Mouse (Mus musculus) cerebellum, adult 2 months (tissue): Measurements from ENCODE around the gene Nat8f1. TPM values are rescaled to one million over a fixed set of nuclear protein-coding genes. Genes with fewer than 3 reads are reported as not detected.

Source experiments
- DNase-seq, 2 experiments: peaks; one replicate each; pipeline ENCODE4 v3.0.0; 2021
- H3K27ac ChIP-seq: fragments of 200-500 bp; 2 replicates; pipeline ENCODE4 v1.5.1; 2012; ENCODE audit warnings: low read length, control low read depth, inconsistent platforms; ENCODE audit not compliant: insufficient read depth
- H3K27me3 ChIP-seq: fragments of 200-500 bp; 2 replicates; pipeline ENCODE4 v1.6.1; 2012; ENCODE audit warnings: inconsistent platforms, mild to moderate bottlenecking, low read length, moderate library complexity; ENCODE audit not compliant: control insufficient read depth, insufficient read depth
- H3K4me1 ChIP-seq: fragments of 200-500 bp; 2 replicates; pipeline ENCODE4 v1.6.1; 2011; ENCODE audit warnings: low read length; ENCODE audit not compliant: control insufficient read depth, insufficient read depth
- H3K4me3 ChIP-seq: fragments of 200-500 bp; replicated peaks from 2 replicates; pipeline ENCODE3; 2011; ENCODE audit warnings: mild to moderate bottlenecking, low read depth, low read length, control low read depth; ENCODE audit not compliant: insufficient read depth
- CTCF ChIP-seq: fragments of 200-500 bp; IDR thresholded peaks from 2 replicates; pipeline ENCODE4 v1.5.1; 2011; ENCODE audit warnings: low read depth, mild to moderate bottlenecking, control low read depth, low read length, moderate library complexity, borderline replicate concordance; ENCODE audit not compliant: insufficient read depth
- POLR2A ChIP-seq: fragments of 200-500 bp; IDR thresholded peaks from 2 replicates; pipeline ENCODE4 v1.6.1; 2011; ENCODE audit warnings: low read length, control low read depth, borderline replicate concordance; ENCODE audit not compliant: insufficient read depth
- WGBS: fragments of 180-500 bp; shearing (Covaris S2); methylation state at CpG from one replicate; pipeline ENCODE4 v1.1.7; 2018; 5-methylcytosine and 5-hydroxymethylcytosine counted together
- polyA plus RNA-seq: library from polyadenylated mRNA; depleted of rRNA; stranded (reverse); fragments of >200 nt; gene quantifications from 2 replicates; pipeline ENCODE4 v1.2.3, GENCODE M21; 2012; rRNA removed

The Nat8f1 gene
- polyA plus RNA-seq, 1 experiment, result 49.1 TPM

DNA sequence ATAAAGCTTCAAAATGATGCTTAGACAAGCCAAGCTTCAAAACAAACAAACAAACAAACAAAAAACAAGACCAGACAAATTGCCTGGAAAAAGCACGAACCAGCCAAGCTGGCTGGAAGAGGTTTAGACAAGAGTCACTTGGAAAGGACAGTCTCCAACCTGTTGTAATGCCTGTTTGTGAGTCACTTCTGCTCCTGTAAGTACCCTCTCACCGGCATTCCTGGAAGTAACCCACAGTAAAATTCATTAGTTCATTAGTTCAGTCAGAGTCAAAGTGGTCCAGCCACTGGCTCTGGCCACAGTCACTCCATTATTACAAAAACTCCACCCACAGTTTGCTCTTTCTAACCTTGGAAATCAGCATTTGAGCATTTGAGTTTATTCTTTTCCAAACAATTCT lies 51.6 kb downstream of the Nat8f1 start:
- H3K27ac ChIP-seq, result no peak overlapping the region
- DNase-seq, result no peak
- H3K27me3 ChIP-seq, result no peaks in the 10 kb centered on the region
- TF ChIP-seq CTCF (no peak), POLR2A (no peak)
- no peaks in the 10 kb centered on the region for H3K4me1 ChIP-seq
- H3K4me3 ChIP-seq, result no peak overlapping the region
- 88% methylated on average over 2 of the region's 2 CpGs for WGBS

DNA sequence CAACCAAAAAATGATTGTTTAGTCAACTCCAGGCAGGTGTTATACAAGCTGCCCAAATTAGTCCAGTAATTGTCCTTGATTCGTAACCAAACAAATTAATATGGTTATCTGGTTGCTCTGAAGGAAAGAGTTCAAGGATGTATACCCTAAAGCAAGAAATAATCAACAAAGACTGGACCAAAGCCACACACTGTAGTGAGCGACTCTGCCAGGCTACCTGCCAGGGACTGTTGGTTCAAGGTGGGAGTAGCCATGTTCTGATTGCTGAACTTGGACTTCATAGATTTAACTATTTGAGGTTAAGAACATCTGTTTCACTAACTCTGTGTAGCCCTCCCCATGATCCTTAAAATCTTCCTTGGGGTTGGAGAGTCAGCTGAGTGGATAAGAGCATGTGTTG lies 52.4 kb downstream of the Nat8f1 start:
- no peak for DNase-seq
- 79% methylated on average over 2 of the region's 2 CpGs for WGBS
- Histone ChIP-seq H3K4me3 (no peak overlapping the region), H3K4me1 (no peaks in the 10 kb centered on the region), H3K27ac (no peak overlapping the region), H3K27me3 (no peaks in the 10 kb centered on the region)
- TF ChIP-seq POLR2A (no peak), CTCF (no peak)

DNA sequence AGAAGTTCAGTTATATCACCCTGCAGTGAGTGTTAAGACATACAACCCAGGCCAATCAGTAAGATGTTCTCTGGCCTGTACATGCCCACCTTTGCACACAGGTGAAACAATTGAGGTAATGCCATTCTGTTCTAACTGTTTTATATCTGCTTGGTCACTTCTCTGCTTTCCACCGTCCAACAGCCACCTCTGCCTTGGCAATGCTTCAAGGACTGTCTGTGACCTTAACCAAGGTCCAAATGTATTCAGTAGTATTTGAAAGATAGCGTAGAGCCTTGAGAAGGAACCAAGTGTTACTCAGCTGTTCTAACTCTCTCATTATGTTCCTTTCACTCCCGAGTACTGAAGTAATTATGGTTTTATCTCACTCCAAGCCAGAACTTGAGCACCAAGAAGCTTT lies 52.9 kb downstream of the Nat8f1 start:
- Histone ChIP-seq H3K4me3 (no peak overlapping the region), H3K27me3 (no peaks in the 10 kb centered on the region), H3K4me1 (no peaks in the 10 kb centered on the region), H3K27ac (no peak overlapping the region)
- 55% methylated on average over 3 of the region's 3 CpGs for WGBS
- DNase-seq, result no peak
- TF ChIP-seq POLR2A (no peak), CTCF (no peak)

DNA sequence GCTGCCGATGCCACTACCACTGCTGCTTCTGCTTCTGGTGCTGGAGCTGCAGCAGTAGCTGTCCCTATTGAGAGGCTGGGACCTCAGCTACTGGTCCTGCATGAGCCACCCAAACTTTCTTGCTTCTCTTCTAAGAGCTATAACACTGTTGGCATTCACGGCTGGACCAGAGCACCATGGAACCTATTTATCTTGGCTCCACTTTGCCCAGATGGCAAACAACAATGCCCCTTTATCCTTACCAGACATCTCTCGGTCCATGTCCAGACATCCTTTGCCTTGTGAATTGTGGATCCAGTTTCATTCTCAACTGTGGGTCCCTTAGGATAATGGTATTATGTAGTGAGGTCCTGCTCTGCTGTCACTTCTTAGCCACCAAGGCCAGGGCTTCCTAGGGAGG lies 54.2 kb downstream of the Nat8f1 start:
- Histone ChIP-seq H3K4me3 (no peak overlapping the region), H3K27ac (no peak overlapping the region), H3K4me1 (peaks cover 4% of the 10 kb centered on the region; the same call in 1 of the 2 replicates), H3K27me3 (no peaks in the 10 kb centered on the region)
- no peak for DNase-seq
- TF ChIP-seq CTCF (no peak), POLR2A (no peak)
- WGBS, result 77% methylated on average over 3 of the region's 3 CpGs

Other genes starting within 250 kb of the Nat8f1 start
- gene Nat8f7, start 202.5 kb downstream of the Nat8f1 start, polyA plus RNA-seq, result 0.62 and 0.65 TPM in 2 replicates
- 10.3 and 11.3 TPM in 2 replicates for gene Nat8f3, start 149.9 kb downstream of the Nat8f1 start, polyA plus RNA-seq
- gene Nat8f6, start 94.7 kb downstream of the Nat8f1 start, polyA plus RNA-seq, result 2.2 and 4.0 TPM in 2 replicates
- gene Nat8f5, start 94.7 kb downstream of the Nat8f1 start, polyA plus RNA-seq, result 7.3 and 9.1 TPM in 2 replicates
- gene Nat8, start 83.6 kb downstream of the Nat8f1 start, polyA plus RNA-seq, result 4.2 and 6.3 TPM in 2 replicates
- 0.31 and 0.33 TPM in 2 replicates for gene Nat8f2, start 46.5 kb downstream of the Nat8f1 start, polyA plus RNA-seq
- 9.8 and 10.2 TPM in 2 replicates for gene Nat8f4, start 10.8 kb downstream of the Nat8f1 start, polyA plus RNA-seq
- 141 and 158 TPM in 2 replicates for gene Tprkb, start 3.8 kb downstream of the Nat8f1 start, polyA plus RNA-seq
- 143 and 150 TPM in 2 replicates for gene Dusp11, start 46.0 kb upstream of the Nat8f1 start, polyA plus RNA-seq
- not detected in 2 replicates for gene Figla, start 100.5 kb upstream of the Nat8f1 start, polyA plus RNA-seq
- 54.9 and 56.2 TPM in 2 replicates for gene Add2, start 113.0 kb upstream of the Nat8f1 start, polyA plus RNA-seq